Mouse (Mus musculus) R1 (cell line): ENCODE measurements around the gene Tax1bp1.
"Not testable (repeated sequence)": the region's sequence is repeated elsewhere in the genome, so short reads cannot be mapped to it uniquely, and the experiment has no call there.

ENCODE experiments used
- DNase-seq: peaks from one replicate; pipeline ENCODE4 v3.0.0-alpha.2; 2018; ENCODE audit warnings: low read depth, low spot score

The Tax1bp1 gene

GRCm38 (mm10) chr6:52713104-52713896 lies at the start of gene Tax1bp1:
Tax1bp1 (plus strand) TSS chr6:52713729.
- DNase-seq = peak; percentile 92

GRCm38 (mm10) chr6:52667641-52668040 lies 45.9 kb upstream of the Tax1bp1 start:
- DNase-seq = no peak

GRCm38 (mm10) chr6:52669878-52670277 lies 43.7 kb upstream of the Tax1bp1 start:
- peak; percentile 3 for DNase-seq

- DNase-seq = no peak
Observed at GRCm38 (mm10) chr6:52671791-52672190, 41.7 kb upstream of the Tax1bp1 start.

GRCm38 (mm10) chr6:52672539-52672938 lies 41.0 kb upstream of the Tax1bp1 start:
- DNase-seq = no peak

GRCm38 (mm10) chr6:52673706-52674105 lies 39.8 kb upstream of the Tax1bp1 start:
- DNase-seq = no peak

GRCm38 (mm10) chr6:52674541-52674940 lies 39.0 kb upstream of the Tax1bp1 start:
- peak; percentile 15 for DNase-seq

GRCm38 (mm10) chr6:52675222-52675921 lies 38.2 kb upstream of the Tax1bp1 start:
- DNase-seq = no peak

- not testable (repeated sequence) for DNase-seq
Observed at GRCm38 (mm10) chr6:52677534-52677933, 36.0 kb upstream of the Tax1bp1 start.

- DNase-seq = no peak
Observed at GRCm38 (mm10) chr6:52679565-52679964, 34.0 kb upstream of the Tax1bp1 start.

- peak; percentile 25 for DNase-seq
Observed at GRCm38 (mm10) chr6:52680458-52681032, 33.0 kb upstream of the Tax1bp1 start.

- no peak for DNase-seq
Observed at GRCm38 (mm10) chr6:52681847-52682485, 31.6 kb upstream of the Tax1bp1 start.

- no peak for DNase-seq
Observed at GRCm38 (mm10) chr6:52682607-52683006, 30.9 kb upstream of the Tax1bp1 start.

- no peak for DNase-seq
Observed at GRCm38 (mm10) chr6:52686901-52687500, 26.5 kb upstream of the Tax1bp1 start.

GRCm38 (mm10) chr6:52690365-52690764 lies 23.2 kb upstream of the Tax1bp1 start:
- DNase-seq = no peak

- DNase-seq = no peak
Observed at GRCm38 (mm10) chr6:52691800-52692199, 21.7 kb upstream of the Tax1bp1 start.

GRCm38 (mm10) chr6:52692451-52693063 lies 21.0 kb upstream of the Tax1bp1 start:
- no peak for DNase-seq

- no peak for DNase-seq
Observed at GRCm38 (mm10) chr6:52697964-52698535, 15.5 kb upstream of the Tax1bp1 start.

GRCm38 (mm10) chr6:52699050-52699449 lies 14.5 kb upstream of the Tax1bp1 start:
- no peak for DNase-seq

GRCm38 (mm10) chr6:52699899-52700298 lies 13.6 kb upstream of the Tax1bp1 start:
- no peak for DNase-seq

GRCm38 (mm10) chr6:52703263-52703662 lies 10.3 kb upstream of the Tax1bp1 start:
- no peak for DNase-seq
